Mouse (Mus musculus): ENCODE data around the gene Cebpg.

The Cebpg gene

DNA sequence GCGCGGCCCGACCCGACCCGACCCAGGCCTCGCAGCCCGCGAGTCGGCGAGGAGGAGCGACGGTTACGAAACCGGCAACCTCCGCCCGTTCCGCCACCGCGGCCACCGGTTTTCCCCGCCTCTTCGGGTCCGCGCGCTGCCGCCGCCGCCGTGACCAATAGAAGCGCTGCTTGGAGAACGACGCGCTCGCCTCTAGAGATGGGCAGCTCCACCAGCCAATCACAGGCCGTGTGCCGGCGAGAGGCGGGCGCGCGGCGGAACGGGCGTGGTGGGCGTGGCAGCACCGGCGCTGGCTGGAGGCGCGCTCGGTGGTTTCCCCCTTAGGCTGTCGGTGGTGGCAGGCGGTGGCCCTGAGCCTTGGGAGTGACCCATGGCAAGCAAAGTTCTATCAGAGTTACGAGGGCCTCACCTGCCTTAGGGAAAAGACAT is at the start of gene Cebpg:
TSS of gene Cebpg (minus strand) at position 138 of the 429 bp plus-strand sequence.
- peak; percentile 96 for DNase-seq

DNA sequence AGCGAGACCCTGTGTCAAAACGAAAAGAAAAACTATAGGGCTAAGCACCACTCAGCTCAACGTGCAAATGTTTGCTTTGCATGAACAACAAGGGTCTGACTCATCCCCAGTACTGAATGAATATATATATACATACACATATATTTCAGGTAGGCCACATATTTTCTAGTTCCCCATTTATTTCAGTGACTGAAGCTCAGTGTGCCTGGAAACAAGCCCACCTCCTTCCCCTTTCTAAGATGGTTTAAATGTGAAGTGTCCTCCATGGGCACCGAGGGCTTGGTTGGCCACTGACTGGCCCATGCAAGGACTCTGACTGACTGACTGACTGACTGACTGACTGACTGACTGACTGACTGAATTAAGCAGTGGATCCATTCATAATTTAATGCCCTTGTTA is 43.2 kb upstream of the Cebpg start:
- DNase-seq, result no peak

DNA sequence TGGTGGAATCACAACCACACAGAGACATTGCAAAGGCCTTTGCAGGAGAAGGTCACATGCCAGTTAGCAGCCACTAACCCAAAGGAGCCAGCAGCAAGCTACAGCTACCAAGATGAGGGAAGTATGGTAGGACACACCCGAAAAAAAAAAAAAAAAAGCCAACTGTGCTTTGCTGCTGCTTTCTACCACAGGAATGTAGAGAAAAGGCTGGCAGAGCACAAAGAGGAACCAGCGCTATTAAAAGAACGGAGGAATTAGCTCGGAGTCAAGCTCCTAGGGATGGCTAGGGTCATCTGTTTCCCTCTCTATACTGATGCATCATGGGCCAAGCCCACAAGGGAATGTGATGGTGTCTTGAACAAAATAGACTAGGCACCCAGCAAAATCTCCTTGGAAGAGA is 42.4 kb upstream of the Cebpg start:
- no peak for DNase-seq

DNA sequence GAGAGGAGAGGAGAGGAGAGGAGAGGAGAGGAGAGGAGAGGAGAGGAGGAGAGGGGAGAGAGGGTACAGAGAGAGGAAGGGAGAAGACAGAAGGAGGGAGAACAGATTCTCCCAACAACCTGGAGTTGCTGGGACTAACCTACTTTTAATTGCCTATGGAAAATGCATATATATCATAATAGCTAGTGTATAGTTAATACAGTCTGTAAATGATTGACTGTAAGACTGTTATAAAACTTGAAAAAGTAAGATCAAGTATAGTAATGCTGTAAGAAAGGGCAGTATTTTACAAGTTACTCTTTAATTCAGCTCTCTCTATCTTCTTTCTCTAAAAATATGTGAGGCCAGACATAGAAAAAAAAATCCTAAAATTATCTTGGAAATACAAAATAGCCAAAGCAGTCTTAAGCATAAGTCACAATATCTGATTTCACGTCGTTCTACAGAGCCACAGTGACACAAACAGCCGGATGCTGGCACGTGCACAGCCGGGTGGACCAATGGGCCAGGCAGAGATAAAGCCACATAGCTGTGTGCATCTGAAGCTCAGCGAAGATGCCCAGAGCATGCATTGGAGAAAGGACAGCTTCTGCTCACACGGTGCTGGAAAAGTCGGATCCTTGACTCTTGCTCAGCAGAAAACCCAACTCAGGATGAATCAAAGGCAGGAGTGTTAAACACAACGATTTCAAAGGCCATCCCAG is 38.8 kb upstream of the Cebpg start:
- no peak for DNase-seq

DNA sequence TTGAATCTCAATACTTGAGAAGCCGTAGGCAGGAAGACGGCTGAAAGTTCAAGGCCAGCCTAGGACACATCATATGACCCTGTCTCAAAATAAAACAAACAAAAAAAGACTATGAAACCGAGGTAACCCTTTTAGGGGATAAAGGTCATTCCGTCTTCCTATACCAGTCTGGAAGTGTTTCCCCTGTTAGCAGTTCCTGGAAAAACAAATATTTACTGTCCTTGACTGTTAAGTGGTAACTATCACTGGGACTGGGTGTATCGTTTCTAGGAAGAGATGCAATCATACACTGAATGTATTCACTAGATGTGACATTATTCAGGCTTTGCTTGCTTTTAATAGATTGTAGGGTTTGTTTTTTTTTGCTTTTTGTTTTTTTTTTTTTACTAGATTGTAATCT is 34.2 kb upstream of the Cebpg start:
- no peak for DNase-seq

DNA sequence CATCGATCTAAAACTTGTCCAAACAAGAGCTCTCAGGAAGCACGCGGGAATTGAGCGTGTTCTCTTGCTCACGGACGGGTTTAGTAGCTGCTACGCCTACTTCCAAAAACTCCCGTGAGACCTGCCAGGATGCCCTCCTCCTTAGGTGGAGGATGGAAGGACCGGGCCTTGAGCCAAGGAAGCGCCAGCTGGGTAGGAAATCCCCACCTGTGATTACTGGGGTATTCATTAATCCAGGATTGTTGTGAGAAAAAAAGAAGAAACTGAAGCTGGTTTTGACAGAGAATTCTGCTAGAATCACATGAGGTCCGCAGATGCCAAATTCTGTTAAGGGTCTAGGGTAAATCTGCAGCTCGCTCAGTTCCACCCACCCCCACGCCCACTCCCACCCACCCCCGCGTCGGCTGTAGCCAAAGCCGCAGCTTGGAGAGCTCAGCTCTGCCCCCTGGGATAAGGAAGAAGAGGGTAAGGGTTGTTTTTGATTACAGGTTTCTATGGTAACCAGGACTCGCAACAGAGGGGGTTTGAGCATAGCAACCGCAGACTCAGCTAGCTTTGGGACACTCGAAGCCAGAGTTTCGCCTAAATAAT is 30.0 kb upstream of the Cebpg start:
- peak; percentile 28 for DNase-seq

DNA sequence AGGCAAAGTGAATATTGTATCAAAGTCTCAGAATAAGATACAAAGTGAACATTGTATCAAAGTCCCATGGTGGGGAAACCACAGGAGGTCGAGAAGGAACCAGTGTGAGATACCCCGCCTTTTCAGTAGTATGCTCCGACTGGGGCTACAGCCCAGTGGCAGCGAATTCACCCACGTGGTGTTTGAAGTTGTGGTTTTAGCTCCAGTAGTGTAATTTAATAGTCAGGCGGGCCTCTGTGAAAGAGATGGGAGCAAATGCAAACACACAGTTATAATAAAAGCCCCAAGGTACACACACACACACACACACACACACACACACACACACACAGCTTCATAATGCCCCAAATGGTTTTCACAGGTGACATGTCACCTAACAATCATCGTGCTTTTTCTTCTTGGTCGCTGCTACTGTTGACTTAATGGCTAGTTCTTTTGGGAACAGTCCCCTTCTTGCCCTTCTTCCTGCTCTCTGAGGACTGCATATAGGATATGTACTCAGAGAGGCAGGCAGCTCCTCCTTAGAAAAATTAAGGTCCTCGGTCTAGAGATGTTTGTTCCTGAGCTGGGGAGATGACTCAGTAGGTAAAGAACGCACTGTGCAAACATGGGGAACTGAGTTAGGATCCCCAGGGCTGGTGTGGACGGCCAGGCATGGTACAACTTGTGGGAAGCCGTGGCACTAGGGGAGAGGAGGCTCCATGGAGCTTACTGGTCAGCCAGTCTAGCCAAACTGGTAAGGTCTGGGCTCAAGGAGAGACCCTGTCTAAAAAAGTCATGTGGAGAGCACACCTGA is 28.4 kb upstream of the Cebpg start:
- DNase-seq, result no peak

DNA sequence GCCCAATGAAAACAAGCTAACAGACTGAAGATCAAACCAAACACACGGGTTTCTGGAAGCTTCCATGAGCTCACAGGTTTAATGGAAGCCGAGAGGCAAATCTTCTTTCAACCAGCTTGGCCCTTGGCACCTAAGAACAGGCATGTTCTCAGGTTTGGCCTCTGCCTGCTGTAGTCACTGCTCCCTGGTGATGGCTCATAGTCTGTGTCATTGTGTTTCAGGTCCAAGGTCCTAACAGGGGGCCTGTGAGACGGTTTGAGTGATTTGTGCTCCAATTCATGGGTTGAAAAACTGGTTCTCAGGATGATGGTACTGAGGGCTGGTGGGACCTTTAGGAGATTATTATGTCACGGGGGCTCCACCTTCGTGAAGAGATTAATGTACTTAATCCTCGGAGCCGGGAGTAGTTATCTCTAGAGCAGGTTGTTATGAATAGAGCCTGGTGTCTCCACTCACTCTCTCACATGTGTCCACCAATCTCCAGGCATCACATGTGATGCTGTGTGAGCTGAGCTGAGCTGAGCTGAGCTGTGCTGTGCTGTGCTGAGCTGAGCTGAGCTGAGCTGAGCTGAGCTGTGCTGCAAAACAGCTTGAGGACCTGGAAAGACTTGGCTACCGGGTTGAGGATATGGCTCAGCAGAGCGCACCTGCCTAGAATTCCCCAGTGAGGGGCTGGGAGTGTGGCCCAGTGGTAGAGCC is 25.2 kb upstream of the Cebpg start:
- DNase-seq, result no peak

DNA sequence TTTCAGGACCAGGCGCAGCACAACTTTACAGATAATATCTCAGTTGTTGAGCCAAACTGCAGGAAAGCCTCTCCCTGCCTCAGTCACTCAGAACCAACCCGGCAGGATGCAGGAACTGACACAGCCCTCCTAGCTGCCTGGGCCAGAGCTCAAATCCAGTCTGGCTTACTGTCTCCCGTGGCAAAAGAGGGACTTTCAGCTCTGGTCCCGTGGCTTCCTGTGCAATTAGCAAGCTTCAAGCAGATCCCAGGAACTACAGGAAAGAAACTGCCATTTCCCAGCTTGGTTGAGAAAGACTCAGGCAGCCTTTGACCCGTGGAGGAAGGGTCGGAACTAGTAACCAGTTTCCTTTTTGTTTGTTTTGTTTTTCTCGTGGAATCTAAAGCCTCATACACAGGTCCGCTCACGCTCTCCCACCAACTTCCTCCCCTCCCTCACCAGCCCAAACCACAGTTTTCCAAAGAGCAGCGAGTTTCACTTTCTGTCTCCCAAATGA is 24.5 kb upstream of the Cebpg start:
- peak; percentile 10 for DNase-seq

DNA sequence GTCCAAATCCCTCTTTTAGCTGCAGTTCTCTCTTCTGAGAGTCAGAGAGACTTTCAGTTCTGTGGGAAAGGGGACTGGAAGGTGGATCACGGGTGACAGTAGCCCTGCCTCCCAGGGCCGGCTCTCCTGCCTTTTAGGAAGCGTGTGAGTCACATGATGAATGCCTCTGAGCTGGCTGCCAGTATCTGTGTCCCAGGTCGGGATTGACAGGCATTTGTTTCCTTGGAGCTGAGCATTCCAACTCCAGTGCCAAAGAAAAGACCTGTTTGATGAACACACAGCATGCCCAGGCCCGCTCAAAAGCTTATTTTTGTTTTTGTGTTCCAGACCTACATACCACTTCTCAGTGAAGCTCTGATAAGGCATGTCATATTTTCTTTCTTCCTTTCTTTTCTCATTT is 20.3 kb upstream of the Cebpg start:
- no peak for DNase-seq

DNA sequence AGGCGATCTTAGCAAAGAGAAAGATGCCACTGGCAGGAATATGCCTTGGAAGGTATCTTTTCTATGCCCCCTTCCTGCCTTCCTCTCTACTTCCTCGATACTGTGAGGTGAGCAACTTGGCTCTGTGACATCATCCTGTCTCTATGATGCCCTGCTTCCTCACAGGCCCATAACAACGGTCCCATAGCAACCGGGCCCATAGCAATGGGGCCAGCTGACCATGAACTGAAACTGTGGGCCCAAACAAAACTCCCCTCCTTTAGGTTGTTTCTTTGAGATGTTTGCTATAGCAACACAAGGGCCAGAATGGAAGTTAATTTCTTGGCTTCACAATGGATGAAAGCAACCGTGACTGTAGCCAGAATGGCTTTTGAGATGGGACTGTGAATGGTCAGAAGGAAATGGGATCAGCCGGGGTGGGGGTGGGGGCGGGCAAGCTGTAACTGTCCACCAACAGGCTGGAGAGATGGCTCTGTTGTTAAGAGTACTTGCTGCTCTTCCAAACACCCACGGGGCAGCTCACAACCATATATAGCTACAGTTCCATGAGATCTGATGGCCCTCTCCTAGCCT is 10.4 kb upstream of the Cebpg start:
- DNase-seq, result no peak

DNA sequence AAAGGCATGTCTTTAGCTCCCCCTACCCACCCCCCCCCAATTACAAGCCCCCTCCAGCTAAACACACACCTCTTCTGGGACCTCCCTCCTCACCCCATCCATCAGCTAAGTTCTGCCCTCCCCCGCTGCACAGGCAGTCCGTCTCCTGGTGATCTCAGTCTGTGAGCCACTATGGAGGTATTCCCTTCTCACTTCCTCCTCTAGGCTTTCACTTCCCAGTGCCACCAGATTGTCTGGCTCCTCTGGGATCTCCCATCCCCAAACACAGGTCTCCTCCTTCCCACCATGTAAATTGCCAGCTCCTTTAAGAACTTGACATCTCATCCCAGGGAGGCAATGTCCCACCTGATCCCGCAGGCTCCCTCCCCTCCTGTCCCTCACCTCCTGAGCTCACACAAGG is 9.6 kb upstream of the Cebpg start:
- no peak for DNase-seq

DNA sequence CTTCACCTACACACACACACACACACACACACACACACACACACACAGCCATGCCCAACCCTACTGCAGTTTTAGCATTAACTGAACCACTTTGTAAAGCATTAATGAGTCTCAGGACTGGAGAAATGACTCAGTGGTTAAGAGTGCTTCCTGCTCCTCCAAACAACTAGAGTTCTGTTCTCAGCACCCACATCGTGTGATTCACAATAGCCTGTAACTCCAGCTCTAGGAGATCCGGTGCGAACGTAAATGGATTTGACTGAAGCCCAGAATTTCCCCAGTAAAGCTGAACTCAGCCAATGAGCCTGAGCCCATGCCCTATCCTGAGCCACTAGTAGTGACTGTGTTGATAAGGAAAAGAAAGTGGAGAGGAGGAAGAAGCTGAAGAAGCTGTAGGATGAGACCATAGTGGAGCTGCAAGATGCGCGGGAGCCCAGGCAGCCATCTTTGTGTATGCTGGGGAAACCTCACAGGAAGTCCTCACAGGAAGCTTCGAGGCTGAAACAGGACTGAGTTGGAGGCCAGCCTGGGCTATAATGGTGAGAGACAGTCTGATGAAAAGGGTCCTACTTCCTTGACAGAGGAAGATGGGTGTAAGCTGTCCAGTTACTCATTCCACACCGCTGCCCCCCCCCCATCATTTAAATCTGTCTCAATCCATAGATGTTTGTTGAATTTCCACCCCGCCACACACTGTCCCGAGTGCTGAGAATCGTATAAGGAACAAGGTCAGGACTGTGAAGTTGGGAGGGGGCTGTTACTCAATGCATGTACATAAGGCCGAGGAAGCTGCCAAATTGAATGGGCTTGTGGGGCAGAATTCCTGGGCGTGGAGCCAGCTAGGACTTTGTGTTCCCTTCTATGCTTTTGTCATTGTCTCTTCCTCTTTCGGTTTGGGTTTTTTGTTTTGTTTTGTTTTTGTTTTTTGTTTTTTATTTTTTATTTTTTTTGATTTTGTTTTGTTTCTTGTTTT is 8.2 kb upstream of the Cebpg start:
- DNase-seq, result no peak

DNA sequence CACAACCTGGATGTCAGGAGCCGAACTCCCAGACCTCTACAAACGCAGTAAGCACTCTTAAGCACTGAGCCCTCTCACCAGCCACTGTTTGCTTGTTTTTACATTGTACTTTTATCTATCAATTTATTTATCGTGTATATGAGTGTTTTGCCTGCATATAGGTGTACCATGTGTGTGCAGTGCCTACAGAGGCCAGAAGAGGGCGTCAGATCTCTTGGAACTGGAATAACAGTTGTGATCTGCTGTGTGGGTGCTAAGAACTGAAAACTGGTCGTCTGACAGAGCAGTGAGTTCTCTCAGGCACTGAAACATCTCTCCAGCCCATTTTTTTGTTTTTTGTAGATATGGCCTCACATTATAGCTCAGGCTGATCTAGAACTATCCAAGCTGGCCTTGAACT is 3.1 kb upstream of the Cebpg start:
- no peak for DNase-seq

DNA sequence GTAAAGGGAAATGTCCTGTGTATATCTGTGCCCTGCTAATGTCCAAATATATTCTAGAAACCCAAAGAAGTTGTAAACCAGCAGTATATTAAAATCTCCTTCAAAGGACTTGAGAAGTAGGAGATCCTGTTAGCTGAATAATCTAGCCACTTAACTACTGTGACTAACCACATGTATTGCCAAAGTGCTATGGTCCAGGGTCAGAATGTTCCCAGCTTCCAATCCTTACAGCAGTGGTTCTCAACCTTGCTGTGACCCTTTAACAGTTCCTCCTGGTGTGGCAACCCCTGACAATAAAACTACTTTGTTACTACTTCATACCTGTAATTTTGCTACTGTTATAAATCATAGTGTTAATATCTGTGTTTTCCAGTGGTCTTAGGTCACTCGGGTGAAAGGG is 2.0 kb upstream of the Cebpg start:
- no peak for DNase-seq

DNA sequence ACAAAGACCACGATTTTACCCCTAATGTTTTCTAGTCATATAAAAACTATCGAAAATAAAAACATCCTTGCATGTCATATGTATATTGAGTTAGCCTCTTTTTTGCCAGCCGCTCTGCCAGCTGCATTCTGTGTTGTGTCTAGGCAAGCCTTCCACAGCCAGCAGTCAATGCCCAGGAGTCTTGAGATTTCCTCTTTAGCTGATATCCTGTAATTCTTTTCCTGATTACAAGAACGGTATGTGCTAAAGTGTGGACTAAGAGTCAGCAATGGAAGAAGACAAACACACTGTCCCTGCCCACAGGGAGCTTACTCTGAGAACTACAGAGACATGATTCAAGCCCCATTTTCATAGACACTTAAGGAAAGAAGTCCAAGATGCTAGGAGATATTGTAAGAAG is 1.2 kb upstream of the Cebpg start:
- no peak for DNase-seq

DNA sequence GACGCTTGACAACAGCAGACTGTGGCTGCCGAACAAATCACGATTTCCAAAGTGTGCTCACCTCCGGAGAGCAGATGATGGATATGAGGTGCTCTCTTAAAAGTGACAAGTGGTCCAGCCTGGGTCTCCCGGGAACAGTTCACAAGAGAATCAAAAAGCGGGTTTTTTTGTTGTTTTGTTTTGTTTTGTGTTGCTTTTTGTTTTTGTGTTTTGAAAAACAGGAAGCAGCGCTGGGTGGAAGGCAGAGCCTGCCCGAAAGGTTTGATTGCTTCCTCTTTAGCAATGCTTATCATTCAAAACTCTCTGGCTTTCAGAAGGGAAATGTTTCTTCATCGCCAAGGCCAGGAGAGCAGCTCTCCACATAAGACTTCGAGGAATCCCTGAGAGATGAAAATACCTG is 626 bp upstream of the Cebpg start:
- peak; percentile 23 for DNase-seq

DNA sequence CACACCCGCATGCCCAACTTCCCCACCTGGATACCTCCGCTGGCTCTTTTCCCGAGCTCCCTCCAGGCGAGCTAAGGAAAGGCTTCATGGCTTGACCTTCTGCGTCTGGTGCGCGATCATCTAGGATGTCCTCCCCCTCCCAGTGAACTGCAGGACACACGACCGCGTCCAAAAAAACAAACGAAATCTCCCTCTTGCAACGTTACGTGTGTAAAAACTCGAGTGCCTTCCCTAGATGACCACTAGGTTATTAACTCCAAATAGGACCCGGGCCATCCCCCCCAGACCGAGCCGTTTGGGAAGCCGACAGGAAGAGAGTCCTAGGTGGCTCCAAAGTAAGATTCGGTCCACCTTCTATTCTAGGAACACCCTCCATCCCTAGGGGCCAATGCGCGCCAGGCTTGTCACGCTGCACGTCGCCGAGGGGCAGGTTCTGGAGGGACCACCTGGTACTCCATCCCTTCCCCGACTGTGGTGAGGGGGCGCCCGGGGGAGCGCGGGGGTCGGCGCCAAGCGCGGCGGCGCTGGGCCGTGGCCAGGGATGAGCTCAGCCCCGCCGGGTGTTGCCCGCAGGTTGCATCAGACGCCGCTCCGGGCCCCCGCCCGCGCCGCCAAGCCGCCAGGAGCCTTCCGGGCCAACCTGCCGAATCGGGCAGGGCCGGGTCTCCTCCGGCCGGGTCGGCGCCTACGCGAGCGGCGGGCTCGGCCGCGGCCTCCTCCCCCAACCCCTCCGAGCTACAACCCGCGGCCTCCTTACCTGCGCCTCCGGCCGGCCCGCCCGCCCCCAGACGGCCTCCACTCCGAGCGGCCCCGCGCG is 546 bp downstream of the Cebpg start:
- peak; percentile 73 for DNase-seq

DNA sequence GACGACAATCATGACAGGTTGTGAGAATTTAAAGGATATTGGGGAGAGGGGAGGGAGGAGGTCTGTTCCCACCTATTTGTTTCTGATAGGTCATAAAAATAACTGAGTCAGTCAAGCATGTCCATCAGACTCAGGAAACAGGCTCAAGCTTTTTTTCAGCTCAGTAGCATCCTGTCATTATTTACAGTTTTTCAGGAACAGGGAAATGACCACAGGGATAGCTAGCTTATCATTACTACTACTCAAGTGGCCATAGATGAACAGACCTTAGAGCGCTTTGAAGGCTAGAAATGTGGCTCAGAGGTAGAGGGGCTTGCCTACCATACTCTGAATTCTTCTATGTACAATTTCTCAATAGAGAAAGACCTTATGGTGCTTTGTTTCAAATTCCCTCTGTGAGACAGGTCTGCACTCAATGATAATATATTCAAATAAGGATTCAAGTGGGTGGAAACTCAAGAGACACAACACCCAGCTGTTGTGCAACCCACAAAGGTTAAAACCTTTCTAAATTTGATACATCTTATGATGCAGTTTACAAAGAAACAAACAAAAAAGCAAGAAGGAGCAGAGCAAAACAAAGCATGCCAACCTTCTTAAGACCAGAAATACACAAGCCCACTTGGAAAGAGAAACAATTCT is 1.3 kb downstream of the Cebpg start:
- no peak for DNase-seq

DNA sequence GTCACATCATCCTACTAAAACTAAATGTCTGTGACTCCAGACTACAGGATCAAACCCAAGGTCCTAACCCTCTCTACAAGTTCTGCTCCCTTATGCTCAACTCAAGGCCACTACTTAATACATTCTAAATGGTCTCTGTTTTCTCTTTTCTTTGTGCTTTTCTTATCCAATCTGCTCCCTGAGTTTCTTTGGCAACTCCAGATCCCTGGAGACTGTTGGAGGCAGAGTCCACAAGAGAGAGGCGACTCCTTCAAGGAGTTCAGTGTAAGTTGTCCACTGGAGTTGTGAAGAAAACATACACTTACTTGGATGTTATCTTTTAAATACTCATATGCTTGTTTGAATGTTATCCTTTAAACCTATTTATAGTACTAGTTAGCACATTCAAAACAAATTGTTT is 2.1 kb downstream of the Cebpg start:
- no peak for DNase-seq
